8 mouse cellular contexts compared by ENCODE assay signal in genomic region chr1:40224539-40225284, GRCm38 (mm10). TPM values are rescaled to one million over a fixed set of nuclear protein-coding genes. Genes with fewer than 3 reads are reported as not detected.
DNase-seq lines count a peak whose midpoint lies in the region; ATAC-seq and TF ChIP-seq lines count a peak whose summit lies in the region.

Il1r1 (plus strand) TSS chr1:40225080.

- peak; percentile 14 for DNase-seq in left cerebral cortex, postnatal 4 days
- no peak for DNase-seq in left cerebral cortex, adult 2 months (ENCODE audit: extremely low spot score in 1 of 2, low spot score in 2 of 2)
- no peak for DNase-seq in natural killer cell, adult 2 months (ENCODE audit: low spot score in 2 of 2)
- no peak for DNase-seq in left cerebral cortex, adult 18-20 months (ENCODE audit: low spot score in 2 of 2)

- intact Hi-C loops in left cerebral cortex, postnatal 4 days (cut with DNase I), result no loop called here
- intact Hi-C loops in left cerebral cortex, adult 2 months (cut with DNase I), result no loop called here

- H3K27ac ChIP-seq in left cerebral cortex, adult 2 months, result no peak within 1 kb of the TSS
- peak within 1 kb of the TSS; percentile 77 for H3K27ac ChIP-seq in embryonic facial prominence, embryonic 13.5 days
- H3K27ac ChIP-seq in heart, embryonic 16.5 days (ENCODE audit: low read length), result peak within 1 kb of the TSS; percentile 82
- H3K27ac ChIP-seq in limb, embryonic 15.5 days, result peak within 1 kb of the TSS; percentile 57
- no peak within 1 kb of the TSS for H3K27ac ChIP-seq in neural tube, embryonic 15.5 days (replicated peaks)

- no peaks in the 10 kb centered on the region for H3K9me3 ChIP-seq in embryonic facial prominence, embryonic 13.5 days
- no peaks in the 10 kb centered on the region for H3K9me3 ChIP-seq in heart, embryonic 16.5 days (replicated peaks; ENCODE audit: control insufficient read depth, low read length)
- H3K9me3 ChIP-seq in limb, embryonic 15.5 days, result no peaks in the 10 kb centered on the region
- no peaks in the 10 kb centered on the region for H3K9me3 ChIP-seq in neural tube, embryonic 15.5 days (replicated peaks)

- no peaks in the 10 kb centered on the region for H3K36me3 ChIP-seq in embryonic facial prominence, embryonic 13.5 days
- H3K36me3 ChIP-seq in heart, embryonic 16.5 days (ENCODE audit: control insufficient read depth, insufficient read depth), result no peaks in the 10 kb centered on the region
- H3K36me3 ChIP-seq in limb, embryonic 15.5 days, result no peaks in the 10 kb centered on the region
- no peaks in the 10 kb centered on the region for H3K36me3 ChIP-seq in neural tube, embryonic 15.5 days

- ATAC-seq in embryonic facial prominence, embryonic 13.5 days (ENCODE audit: insufficient number of reproducible peaks, insufficient read depth, low FRiP score, low TSS enrichment, low read depth), result peak; percentile 71
- ATAC-seq in heart, embryonic 16.5 days (replicated peaks; ENCODE audit: extremely low read depth, insufficient read depth, low FRiP score), result peak; percentile 88
- peak; percentile 48; the same call in 1 of the 2 replicates for ATAC-seq in limb, embryonic 15.5 days (ENCODE audit: insufficient number of reproducible peaks, low FRiP score, low TSS enrichment, low read depth)
- 0 out of 2 replicates have a peak, but pooled peaks have one; percentile 14 for ATAC-seq in neural tube, embryonic 15.5 days (ENCODE audit: low FRiP score)

- no peak for TF ChIP-seq CTCF in left cerebral cortex, adult 2 months (IDR thresholded peaks at IDR 0.05)

- peak within 1 kb of the TSS; percentile 32 for H3K4me2 ChIP-seq in embryonic facial prominence, embryonic 13.5 days
- H3K4me2 ChIP-seq in heart, embryonic 16.5 days (ENCODE audit: low read depth, low read length), result peak within 1 kb of the TSS; percentile 60
- H3K4me2 ChIP-seq in limb, embryonic 15.5 days, result peak within 1 kb of the TSS; percentile 12; the same call in 1 of the 2 replicates
- peak within 1 kb of the TSS; percentile 31 for H3K4me2 ChIP-seq in neural tube, embryonic 15.5 days

- H3K27me3 ChIP-seq in embryonic facial prominence, embryonic 13.5 days, result no peaks in the 10 kb centered on the region; the same call in 1 of the 2 replicates
- H3K27me3 ChIP-seq in heart, embryonic 16.5 days (ENCODE audit: control insufficient read depth, insufficient read depth, low read length), result no peaks in the 10 kb centered on the region
- H3K27me3 ChIP-seq in limb, embryonic 15.5 days, result no peaks in the 10 kb centered on the region
- no peaks in the 10 kb centered on the region for H3K27me3 ChIP-seq in neural tube, embryonic 15.5 days (replicated peaks)

- H3K4me1 ChIP-seq in embryonic facial prominence, embryonic 13.5 days, result peaks cover 19% of the 10 kb centered on the region
- peaks cover 22% of the 10 kb centered on the region for H3K4me1 ChIP-seq in heart, embryonic 16.5 days (ENCODE audit: control insufficient read depth, insufficient read depth, low read length)
- peaks cover 14% of the 10 kb centered on the region for H3K4me1 ChIP-seq in limb, embryonic 15.5 days
- H3K4me1 ChIP-seq in neural tube, embryonic 15.5 days, result peaks cover 7% of the 10 kb centered on the region; the same call in 1 of the 2 replicates

- peak within 1 kb of the TSS; percentile 44; the same call in 1 of the 2 replicates for H3K9ac ChIP-seq in embryonic facial prominence, embryonic 13.5 days
- H3K9ac ChIP-seq in heart, embryonic 16.5 days (ENCODE audit: low read length), result peak within 1 kb of the TSS; percentile 60
- no peak within 1 kb of the TSS for H3K9ac ChIP-seq in limb, embryonic 15.5 days
- H3K9ac ChIP-seq in neural tube, embryonic 15.5 days (replicated peaks), result no peak within 1 kb of the TSS

- WGBS in embryonic facial prominence, embryonic 13.5 days, result 36% methylated on average over 12 of the region's 12 CpGs
- WGBS in heart, embryonic 16.5 days, result 21% methylated on average over 12 of the region's 12 CpGs
- whole genome bisulfite sequencing in limb, embryonic 15.5 days, result 19% methylated on average over 12 of the region's 12 CpGs
- 53% methylated on average over 12 of the region's 12 CpGs for WGBS in neural tube, embryonic 15.5 days

- H3K4me3 ChIP-seq in left cerebral cortex, adult 2 months, result no peak within 1 kb of the TSS
- no peak within 1 kb of the TSS for H3K4me3 ChIP-seq in embryonic facial prominence, embryonic 13.5 days
- peak within 1 kb of the TSS; percentile 44 for H3K4me3 ChIP-seq in heart, embryonic 16.5 days (ENCODE audit: low read length)
- no peak within 1 kb of the TSS for H3K4me3 ChIP-seq in limb, embryonic 15.5 days
- H3K4me3 ChIP-seq in neural tube, embryonic 15.5 days (replicated peaks), result no peak within 1 kb of the TSS

RNA-seq across cellular contexts. Expression of gene Il1r1, which starts in this region (rescaled TPM):
- 1 to 10 TPM; 1.2 to 1.4 TPM for total RNA-seq in left cerebral cortex, postnatal 4 days (2021)
- 1 to 10 TPM; 2.5 to 3.2 TPM for total RNA-seq in left cerebral cortex, adult 2 months (2021)
- 6.7 and 7.2 TPM in 2 replicates for polyA plus RNA-seq in embryonic facial prominence, embryonic 13.5 days (2015; fragmentation: Nextera tagmentation; extraction: Ambion mirVana)
- polyA plus RNA-seq in heart, embryonic 16.5 days (2015; fragmentation: Nextera tagmentation; extraction: Ambion mirVana), result 7.8 and 8.1 TPM in 2 replicates
- polyA plus RNA-seq in limb, embryonic 15.5 days (2015; fragmentation: Nextera tagmentation; extraction: Ambion mirVana), result 10.4 and 10.6 TPM in 2 replicates
- 0.77 and 3.4 TPM in 2 replicates for polyA plus RNA-seq in neural tube, embryonic 15.5 days (2015; fragmentation: Nextera tagmentation; extraction: Ambion mirVana)
- total RNA-seq in left cerebral cortex, adult 18-20 months (2021), result 1 to 10 TPM; 2.0 to 2.8 TPM

Comparison
In these comparisons a context has a peak if more than half of its experiments do, and no peak if none do; other contexts are left out.
1. H3K27ac ChIP-seq: peak in embryonic facial prominence, embryonic 13.5 days (single experiment), heart, embryonic 16.5 days (single experiment) and limb, embryonic 15.5 days (single experiment); none in left cerebral cortex, adult 2 months (single experiment) and neural tube, embryonic 15.5 days (single experiment).
2. ATAC-seq: peak in every context shown above with its lines; median percentile 88 in heart, embryonic 16.5 days; 71 in embryonic facial prominence, embryonic 13.5 days; 48 in limb, embryonic 15.5 days; 14 in neural tube, embryonic 15.5 days.
3. H3K9ac ChIP-seq: peak in embryonic facial prominence, embryonic 13.5 days (single experiment) and heart, embryonic 16.5 days (single experiment); none in limb, embryonic 15.5 days (single experiment) and neural tube, embryonic 15.5 days (single experiment).
4. Peak in every context shown above with its lines, with median percentiles within 50 percentile points of each other: H3K4me2 ChIP-seq.